Mouse (Mus musculus): ENCODE results near the gene Gm3187. TPM values are rescaled to one million over a fixed set of nuclear protein-coding genes. Genes with fewer than 3 reads are reported as not detected.
"Not testable (repeated sequence)": the region's sequence is repeated elsewhere in the genome, so short reads cannot be mapped to it uniquely, and the experiment has no call there.

The Gm3187 gene
- polyA plus RNA-seq (2015; fragmentation: Nextera tagmentation; extraction: Ambion mirVana) = not detected in 2 replicates

DNA sequence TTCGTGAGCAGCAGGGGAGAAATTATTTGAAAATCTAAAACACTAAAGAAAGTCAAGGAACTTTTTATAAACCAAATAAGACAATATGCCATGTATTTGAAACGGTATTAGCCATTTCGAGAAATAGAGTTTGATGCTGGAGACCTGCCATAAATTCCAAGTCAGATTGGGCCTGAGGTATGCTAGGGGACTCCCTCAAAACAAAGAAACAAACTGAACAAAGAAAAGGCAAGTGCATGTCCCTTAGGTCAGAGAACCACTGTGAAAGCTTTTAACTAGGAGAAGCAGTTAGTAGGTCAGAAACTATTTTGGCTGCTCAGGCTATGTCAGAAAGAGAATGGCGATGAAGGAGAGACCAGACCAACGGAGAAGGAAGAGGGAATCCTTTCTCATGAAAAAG, at the start of gene Gm3187:
Gene Gm3187 (plus strand): TSS at position 301 of the 400 bp plus-strand sequence.
- not testable (repeated sequence) for H3K4me2 ChIP-seq (ENCODE audit: low read length); H3K4me3 ChIP-seq (ENCODE audit: low read length); H3K36me3 ChIP-seq (ENCODE audit: control insufficient read depth, insufficient read depth, low read length); H3K27me3 ChIP-seq (replicated peaks; ENCODE audit: control insufficient read depth, insufficient read depth, low read length); H3K9ac ChIP-seq (ENCODE audit: low read depth, low read length); H3K27ac ChIP-seq (ENCODE audit: low read depth, low read length); H3K4me1 ChIP-seq (ENCODE audit: control insufficient read depth, insufficient read depth, low read depth, low read length); ATAC-seq; H3K9me3 ChIP-seq (ENCODE audit: control insufficient read depth, low read length)
- WGBS = 87% methylated on average over 4 of the region's 5 CpGs

DNA sequence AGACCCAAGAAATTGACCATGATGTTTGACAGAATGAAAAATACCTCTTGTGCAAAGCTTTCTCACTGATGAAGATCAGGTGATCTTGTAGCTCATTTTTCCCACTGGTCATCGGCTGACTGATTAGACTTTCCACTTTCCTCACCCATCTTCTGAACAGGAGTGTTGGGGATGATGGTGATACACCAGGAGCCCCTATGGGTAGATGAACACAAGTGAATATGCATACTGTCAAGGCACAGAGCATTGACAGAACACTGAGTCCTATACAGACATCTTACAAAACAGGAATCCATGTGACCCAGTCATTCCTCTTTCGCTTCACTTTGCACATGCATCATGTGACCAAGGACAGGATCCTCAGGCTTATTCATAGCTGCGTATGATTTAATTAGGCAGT, 28.6 kb upstream of the Gm3187 start, which contains the start of gene Gm3194:
Gene Gm3194 (minus strand): TSS at position 101 of the 400 bp plus-strand sequence.
- H3K36me3 ChIP-seq (ENCODE audit: control insufficient read depth, insufficient read depth, low read length); H3K4me2 ChIP-seq (ENCODE audit: low read length); H3K4me1 ChIP-seq (ENCODE audit: control insufficient read depth, insufficient read depth, low read depth, low read length); H3K9me3 ChIP-seq (ENCODE audit: control insufficient read depth, low read length); ATAC-seq; H3K9ac ChIP-seq (ENCODE audit: low read depth, low read length); H3K27me3 ChIP-seq (replicated peaks; ENCODE audit: control insufficient read depth, insufficient read depth, low read length); H3K27ac ChIP-seq (ENCODE audit: low read depth, low read length); H3K4me3 ChIP-seq (ENCODE audit: low read length): not testable (repeated sequence)
- WGBS = no CpG with 5 or more reads among the region's 3 CpGs

DNA sequence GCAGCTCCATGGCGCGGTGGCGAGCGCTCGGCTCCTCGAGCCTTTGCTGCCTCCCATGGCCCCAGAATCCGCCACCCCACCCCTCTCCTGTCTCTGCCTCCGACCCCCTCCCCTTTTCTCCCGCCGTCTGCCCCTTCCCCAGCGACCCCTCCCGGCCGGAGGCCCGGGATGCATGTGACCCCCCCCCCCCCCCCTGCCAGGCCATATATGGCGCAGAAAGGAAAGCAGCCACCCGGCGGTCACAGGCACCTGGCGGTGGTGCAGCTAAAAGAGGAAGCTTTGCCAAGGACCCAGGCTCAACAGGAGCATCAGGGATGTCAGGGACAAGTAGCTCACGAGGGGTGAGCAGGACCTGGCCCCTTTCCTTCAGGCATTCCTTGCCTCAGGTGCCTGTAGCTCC, 23.5 kb upstream of the Gm3187 start:
- H3K36me3 ChIP-seq (ENCODE audit: control insufficient read depth, insufficient read depth, low read length); H3K4me3 ChIP-seq (ENCODE audit: low read length); H3K9me3 ChIP-seq (ENCODE audit: control insufficient read depth, low read length); H3K4me1 ChIP-seq (ENCODE audit: control insufficient read depth, insufficient read depth, low read depth, low read length); H3K9ac ChIP-seq (ENCODE audit: low read depth, low read length); H3K4me2 ChIP-seq (ENCODE audit: low read length); H3K27ac ChIP-seq (ENCODE audit: low read depth, low read length); H3K27me3 ChIP-seq (replicated peaks; ENCODE audit: control insufficient read depth, insufficient read depth, low read length): not testable (repeated sequence)
- ATAC-seq = peak; percentile 63
- WGBS = no CpG with 5 or more reads among the region's 19 CpGs

DNA sequence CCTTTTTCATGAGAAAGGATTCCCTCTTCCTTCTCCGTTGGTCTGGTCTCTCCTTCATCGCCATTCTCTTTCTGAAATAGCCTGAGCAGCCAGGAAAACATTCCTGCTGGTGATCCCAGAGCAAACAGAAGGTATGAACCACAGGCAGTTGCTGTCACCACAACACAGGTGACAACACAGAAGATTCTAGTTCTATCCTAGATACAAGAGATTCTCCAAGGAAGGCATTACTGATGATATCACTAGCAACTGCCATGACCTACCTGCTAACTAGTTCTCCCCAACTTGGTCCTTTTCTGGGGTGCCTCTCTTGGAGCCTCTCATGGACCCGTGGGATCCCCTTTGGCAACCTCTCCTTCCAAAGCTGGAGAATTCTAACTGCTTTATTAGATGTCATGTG, 6.3 kb upstream of the Gm3187 start, which contains the start of gene Gm8246:
Gene Gm8246 (minus strand): TSS at position 101 of the 400 bp plus-strand sequence.
- not testable (repeated sequence) for H3K9ac ChIP-seq (ENCODE audit: low read depth, low read length); H3K36me3 ChIP-seq (ENCODE audit: control insufficient read depth, insufficient read depth, low read length); H3K4me2 ChIP-seq (ENCODE audit: low read length); H3K27ac ChIP-seq (ENCODE audit: low read depth, low read length); H3K4me1 ChIP-seq (ENCODE audit: control insufficient read depth, insufficient read depth, low read depth, low read length); H3K9me3 ChIP-seq (ENCODE audit: control insufficient read depth, low read length); H3K4me3 ChIP-seq (ENCODE audit: low read length); H3K27me3 ChIP-seq (replicated peaks; ENCODE audit: control insufficient read depth, insufficient read depth, low read length); ATAC-seq
- WGBS = no CpG with 5 or more reads among the region's 3 CpGs

DNA sequence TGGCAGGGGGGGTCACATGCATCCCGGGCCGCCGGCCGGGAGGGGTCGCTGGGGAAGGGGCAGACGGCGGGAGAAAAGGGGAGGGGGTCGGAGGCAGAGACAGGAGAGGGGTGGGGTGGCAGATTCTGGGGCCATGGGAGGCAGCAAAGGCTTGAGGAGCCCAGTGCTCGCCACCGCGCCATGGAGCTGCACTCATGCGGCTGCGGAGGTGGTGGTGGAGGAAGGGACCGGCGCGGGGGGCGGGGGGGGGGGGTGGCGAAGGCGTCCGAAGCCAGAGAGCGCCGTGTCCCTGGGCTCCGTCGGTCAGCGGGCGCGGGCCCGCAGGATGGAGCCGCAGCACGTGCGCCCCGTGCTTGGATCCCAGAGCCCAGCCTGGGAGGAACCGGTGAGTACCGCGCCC, 17.4 kb downstream of the Gm3187 start, which contains the start of gene Gm3488:
Gene Gm3488 (plus strand): TSS at position 301 of the 400 bp plus-strand sequence.
- H3K27ac ChIP-seq (ENCODE audit: low read depth, low read length); H3K4me3 ChIP-seq (ENCODE audit: low read length); H3K27me3 ChIP-seq (replicated peaks; ENCODE audit: control insufficient read depth, insufficient read depth, low read length); ATAC-seq; H3K4me2 ChIP-seq (ENCODE audit: low read length); H3K4me1 ChIP-seq (ENCODE audit: control insufficient read depth, insufficient read depth, low read depth, low read length); H3K9ac ChIP-seq (ENCODE audit: low read depth, low read length); H3K9me3 ChIP-seq (ENCODE audit: control insufficient read depth, low read length); H3K36me3 ChIP-seq (ENCODE audit: control insufficient read depth, insufficient read depth, low read length): not testable (repeated sequence)
- no CpG with 5 or more reads among the region's 35 CpGs for WGBS

DNA sequence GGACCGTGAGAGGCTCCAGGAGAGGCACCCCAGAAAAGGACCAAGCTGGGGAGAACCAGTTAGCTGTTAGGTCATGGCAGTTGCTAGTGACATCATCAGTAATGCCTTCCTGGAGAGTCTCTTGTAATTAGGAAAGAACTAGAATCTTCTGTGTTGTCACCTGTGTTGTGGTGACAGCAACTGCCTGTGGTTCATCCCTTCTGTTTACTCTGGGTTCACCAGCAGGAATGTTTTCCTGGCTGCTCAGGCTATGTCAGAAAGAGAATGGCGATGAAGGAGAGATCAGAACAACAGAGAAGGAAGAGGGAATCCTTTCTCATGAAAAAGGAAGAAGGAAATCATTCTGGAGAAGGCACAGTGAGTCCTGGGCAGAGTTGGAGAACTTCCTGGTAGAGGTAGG, 54.2 kb downstream of the Gm3187 start, which contains the start of gene Gm3532:
Gene Gm3532 (plus strand): TSS at position 301 of the 400 bp plus-strand sequence.
- H3K9me3 ChIP-seq (ENCODE audit: control insufficient read depth, low read length); ATAC-seq; H3K27me3 ChIP-seq (replicated peaks; ENCODE audit: control insufficient read depth, insufficient read depth, low read length); H3K36me3 ChIP-seq (ENCODE audit: control insufficient read depth, insufficient read depth, low read length); H3K4me2 ChIP-seq (ENCODE audit: low read length); H3K4me1 ChIP-seq (ENCODE audit: control insufficient read depth, insufficient read depth, low read depth, low read length); H3K27ac ChIP-seq (ENCODE audit: low read depth, low read length); H3K4me3 ChIP-seq (ENCODE audit: low read length); H3K9ac ChIP-seq (ENCODE audit: low read depth, low read length): not testable (repeated sequence)
- no CpG with 5 or more reads among the region's 2 CpGs for WGBS

Other genes with a start within 250 kb of the Gm3187 start
- gene Gm3526, start 223.6 kb upstream of the Gm3187 start, polyA plus RNA-seq (2015; fragmentation: Nextera tagmentation; extraction: Ambion mirVana) = 0.13 TPM in 1 of 2 replicates, not detected in the other
- not detected in 2 replicates for gene Gm3542, start 149.3 kb upstream of the Gm3187 start, polyA plus RNA-seq (2015; fragmentation: Nextera tagmentation; extraction: Ambion mirVana)
- gene Gm3500, start 95.2 kb upstream of the Gm3187 start, polyA plus RNA-seq (2015; fragmentation: Nextera tagmentation; extraction: Ambion mirVana) = 0.49 and 2.0 TPM in 2 replicates
- 3.1 and 3.3 TPM in 2 replicates for gene Gm3194, start 28.7 kb upstream of the Gm3187 start, polyA plus RNA-seq (2015; fragmentation: Nextera tagmentation; extraction: Ambion mirVana)
- not detected in 2 replicates for gene Gm8246, start 6.4 kb upstream of the Gm3187 start, polyA plus RNA-seq (2015; fragmentation: Nextera tagmentation; extraction: Ambion mirVana)
- gene Gm3488, start 17.5 kb downstream of the Gm3187 start, polyA plus RNA-seq (2015; fragmentation: Nextera tagmentation; extraction: Ambion mirVana) = 17.8 and 19.4 TPM in 2 replicates
- 0.14 TPM in 1 of 2 replicates, not detected in the other for gene Gm3532, start 54.3 kb downstream of the Gm3187 start, polyA plus RNA-seq (2015; fragmentation: Nextera tagmentation; extraction: Ambion mirVana)
- gene Gm8265, start 148.8 kb downstream of the Gm3187 start, polyA plus RNA-seq (2015; fragmentation: Nextera tagmentation; extraction: Ambion mirVana) = not detected in 2 replicates
- not detected in 2 replicates for gene Gm9603, start 203.2 kb downstream of the Gm3187 start, polyA plus RNA-seq (2015; fragmentation: Nextera tagmentation; extraction: Ambion mirVana)